Mouse (Mus musculus) limb, embryonic 10.5 days (tissue): ENCODE data around the gene Slc15a1. TPM values are rescaled to one million over a fixed set of nuclear protein-coding genes. Genes with fewer than 3 reads are reported as not detected.

Source experiments
- DNase-seq: peaks from one replicate; pipeline ENCODE4 v3.0.0-alpha.2; 2017; ENCODE audit warnings: low spot score
- H3K27ac ChIP-seq: fragments of 300-500 bp; sonication (generic); 2 replicates; pipeline ENCODE4 v1.5.1; 2016; ENCODE audit warnings: mild to moderate bottlenecking
- H3K27me3 ChIP-seq: fragments of 300-500 bp; sonication (generic); 2 replicates; pipeline ENCODE4 v1.6.1; 2016; ENCODE audit warnings: low read depth, mild to moderate bottlenecking; ENCODE audit not compliant: poor library complexity, severe bottlenecking
- H3K36me3 ChIP-seq: fragments of 300-500 bp; sonication (generic); 2 replicates; pipeline ENCODE4 v1.6.1; 2016; ENCODE audit warnings: mild to moderate bottlenecking, moderate library complexity
- H3K4me1 ChIP-seq: fragments of 300-500 bp; sonication (generic); 2 replicates; pipeline ENCODE4 v1.6.1; 2016
- H3K4me3 ChIP-seq: fragments of 300-500 bp; sonication (generic); 2 replicates; pipeline ENCODE4 v1.5.1; 2016; ENCODE audit warnings: mild to moderate bottlenecking, moderate library complexity
- H3K9me3 ChIP-seq: fragments of 300-500 bp; sonication (generic); replicated peaks from 2 replicates; pipeline ENCODE4 v1.6.1; 2016; ENCODE audit warnings: mild to moderate bottlenecking
- WGBS: fragments of 180-500 bp; shearing (Covaris S2); methylation state at CpG from one replicate; pipeline ENCODE4 v1.1.7; 2016; 5-methylcytosine and 5-hydroxymethylcytosine counted together
- polyA plus RNA-seq: library from polyadenylated mRNA; unstranded; fragments of >200 nt; fragmentation: Nextera tagmentation; extraction: Ambion mirVana; gene quantifications from 2 replicates; pipeline ENCODE4 v1.2.1, GENCODE M21; 2016

Slc15a1 gene
- polyA plus RNA-seq, 1 experiment from 2014 or later: not detected

- H3K36me3 ChIP-seq: no peaks in the 10 kb centered on the region
- WGBS: 88% methylated on average over 5 of the region's 5 CpGs
- H3K27me3 ChIP-seq: no peaks in the 10 kb centered on the region
- no peak overlapping the region for H3K4me3 ChIP-seq
- H3K27ac ChIP-seq: no peak overlapping the region
- no peak for DNase-seq
- H3K9me3 ChIP-seq: no peaks in the 10 kb centered on the region
- no peaks in the 10 kb centered on the region for H3K4me1 ChIP-seq
Observed at GRCm38 (mm10) chr14:121516881-121517280, 11.8 kb upstream of the Slc15a1 start.

- Histone ChIP-seq H3K27ac (no peak overlapping the region), H3K36me3 (no peaks in the 10 kb centered on the region), H3K9me3 (no peaks in the 10 kb centered on the region), H3K27me3 (peaks cover 37% of the 10 kb centered on the region), H3K4me3 (no peak overlapping the region), H3K4me1 (peaks cover 15% of the 10 kb centered on the region)
- no peak for DNase-seq
- WGBS: 84% methylated on average over 2 of the region's 2 CpGs
Observed at GRCm38 (mm10) chr14:121508929-121509328, 3.9 kb upstream of the Slc15a1 start.

DNA sequence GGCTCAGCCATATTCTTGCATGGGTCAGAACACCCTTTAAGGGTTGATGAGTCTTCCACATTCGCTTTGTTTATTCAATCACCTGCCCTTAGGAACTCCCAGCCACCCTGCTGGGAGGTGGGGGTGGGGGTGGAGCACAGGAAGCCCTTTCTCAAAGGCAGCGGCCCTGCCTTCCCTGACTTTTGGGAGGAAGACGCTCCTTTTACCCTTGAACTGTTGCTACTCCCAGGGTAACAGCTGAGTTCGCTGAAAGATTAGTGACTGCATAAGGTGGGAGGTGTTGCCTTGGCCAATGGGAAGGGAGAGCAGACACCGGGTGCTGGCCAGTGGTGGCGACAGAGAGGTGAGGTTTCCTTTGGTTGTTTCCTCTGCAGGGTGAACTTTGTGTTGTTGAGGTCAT is 1.3 kb upstream of the Slc15a1 start:
- DNase-seq: no peak
- Histone ChIP-seq H3K27ac (no peak overlapping the region), H3K9me3 (no peaks in the 10 kb centered on the region), H3K36me3 (no peaks in the 10 kb centered on the region), H3K4me3 (no peak overlapping the region), H3K27me3 (peaks cover 60% of the 10 kb centered on the region), H3K4me1 (peaks cover 15% of the 10 kb centered on the region)
- 10% methylated on average over 6 of the region's 6 CpGs for WGBS

DNA sequence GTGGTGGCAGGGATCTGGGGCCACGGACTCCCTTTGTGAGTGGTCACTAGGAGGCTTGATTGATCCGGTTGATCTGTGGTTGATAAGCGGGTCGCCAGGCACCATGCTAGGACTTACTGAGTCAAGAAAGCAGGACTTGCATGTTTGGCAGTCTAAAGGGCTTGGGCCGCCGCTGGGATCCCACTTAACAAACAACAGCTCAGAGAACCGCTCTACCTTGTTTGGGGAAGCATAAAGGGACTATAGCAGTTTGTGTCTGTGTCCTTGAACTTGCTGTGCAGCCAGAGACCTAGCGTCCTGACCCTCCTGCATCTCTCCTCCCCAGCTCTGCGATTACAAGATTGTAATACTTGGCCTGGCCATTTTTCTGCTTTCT is 421 bp upstream of the Slc15a1 start:
- H3K36me3 ChIP-seq: no peaks in the 10 kb centered on the region
- H3K9me3 ChIP-seq: no peaks in the 10 kb centered on the region
- H3K27me3 ChIP-seq: peaks cover 60% of the 10 kb centered on the region
- H3K4me1 ChIP-seq: peaks cover 15% of the 10 kb centered on the region
- H3K27ac ChIP-seq: no peak overlapping the region
- H3K4me3 ChIP-seq: no peak overlapping the region
- 31% methylated on average over 9 of the region's 9 CpGs for WGBS
- DNase-seq: no peak

GRCm38 (mm10) chr14:121500577-121500976 is 4.5 kb downstream of the Slc15a1 start:
- H3K27ac ChIP-seq: no peak overlapping the region
- no peaks in the 10 kb centered on the region for H3K9me3 ChIP-seq
- H3K4me3 ChIP-seq: no peak overlapping the region
- peaks cover 40% of the 10 kb centered on the region for H3K27me3 ChIP-seq
- H3K4me1 ChIP-seq: peaks cover 7% of the 10 kb centered on the region
- DNase-seq: no peak
- H3K36me3 ChIP-seq: no peaks in the 10 kb centered on the region
- 82% methylated on average over 2 of the region's 2 CpGs for WGBS

DNA sequence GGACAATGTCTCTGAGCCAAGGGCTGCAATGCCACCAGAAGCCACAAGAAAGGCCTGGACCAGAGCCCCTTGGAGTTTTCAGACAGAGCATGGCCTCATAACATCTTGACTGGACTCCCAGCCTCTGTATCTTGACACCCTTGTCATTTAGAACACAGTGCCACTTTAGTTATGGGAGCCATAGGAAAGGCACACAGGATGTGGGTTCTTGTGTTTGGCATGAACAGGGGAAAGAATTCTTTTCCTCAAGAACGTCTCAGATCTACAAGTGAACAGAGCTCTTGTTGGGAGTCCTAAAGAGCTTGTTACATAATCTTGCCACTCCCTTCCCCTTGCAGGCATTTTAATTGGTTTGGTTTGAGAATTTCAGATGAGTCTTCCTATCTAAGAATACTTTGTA is 5.3 kb downstream of the Slc15a1 start:
- Histone ChIP-seq H3K27me3 (peaks cover 32% of the 10 kb centered on the region), H3K4me3 (no peak overlapping the region), H3K4me1 (peaks cover 2% of the 10 kb centered on the region), H3K27ac (no peak overlapping the region), H3K36me3 (no peaks in the 10 kb centered on the region), H3K9me3 (no peaks in the 10 kb centered on the region)
- WGBS: 86% methylated on average over 1 of the region's 1 CpGs
- DNase-seq: no peak

- 85% methylated on average over 1 of the region's 1 CpGs for WGBS
- Histone ChIP-seq H3K4me1 (peaks cover 2% of the 10 kb centered on the region; the same call in 1 of the 2 replicates), H3K36me3 (no peaks in the 10 kb centered on the region), H3K27ac (no peak overlapping the region), H3K27me3 (peaks cover 13% of the 10 kb centered on the region), H3K4me3 (no peak overlapping the region), H3K9me3 (no peaks in the 10 kb centered on the region)
- no peak for DNase-seq
Observed at GRCm38 (mm10) chr14:121497800-121498199, 7.3 kb downstream of the Slc15a1 start.

GRCm38 (mm10) chr14:121495741-121496140 is 9.3 kb downstream of the Slc15a1 start:
- DNase-seq: no peak
- no peak overlapping the region for H3K4me3 ChIP-seq
- H3K4me1 ChIP-seq: peaks cover 9% of the 10 kb centered on the region; the same call in 1 of the 2 replicates
- H3K9me3 ChIP-seq: no peaks in the 10 kb centered on the region
- H3K27ac ChIP-seq: no peak overlapping the region
- no peaks in the 10 kb centered on the region for H3K36me3 ChIP-seq
- WGBS: 83% methylated on average over 4 of the region's 4 CpGs
- H3K27me3 ChIP-seq: no peaks in the 10 kb centered on the region

GRCm38 (mm10) chr14:121495120-121495519 is 9.9 kb downstream of the Slc15a1 start:
- 86% methylated on average over 2 of the region's 2 CpGs for WGBS
- Histone ChIP-seq H3K27me3 (no peaks in the 10 kb centered on the region), H3K27ac (no peak overlapping the region)

DNA sequence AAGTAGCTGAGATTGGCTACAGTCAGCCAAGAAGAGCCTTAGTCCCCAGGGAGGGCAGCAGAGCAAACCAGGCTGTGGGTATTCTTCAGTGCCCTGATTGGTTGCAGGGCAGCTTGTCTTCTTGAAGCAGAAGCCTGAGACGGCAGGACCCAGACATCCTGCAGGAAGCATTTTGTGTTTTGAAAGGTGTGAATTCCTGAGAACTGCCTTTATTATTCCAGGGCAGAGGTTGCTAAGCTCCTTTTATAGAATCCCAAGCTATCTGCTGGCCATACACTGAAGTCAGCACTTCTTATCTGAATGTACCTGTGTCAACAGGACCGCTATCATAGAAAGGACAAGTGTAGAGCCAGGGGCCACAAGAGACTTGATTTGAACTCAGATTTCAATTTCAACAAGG is 10.8 kb downstream of the Slc15a1 start:
- Histone ChIP-seq H3K27me3 (no peaks in the 10 kb centered on the region), H3K36me3 (no peaks in the 10 kb centered on the region), H3K4me1 (peaks cover 9% of the 10 kb centered on the region; the same call in 1 of the 2 replicates), H3K27ac (no peak overlapping the region), H3K9me3 (no peaks in the 10 kb centered on the region), H3K4me3 (no peak overlapping the region)
- no peak for DNase-seq
- WGBS: 57% methylated on average over 2 of the region's 2 CpGs

More at GRCm38 (mm10) chr14:121495120-121495519, 9.9 kb downstream of the Slc15a1 start:
- H3K36me3 ChIP-seq: no peaks in the 10 kb centered on the region
- H3K4me1 ChIP-seq: peaks cover 9% of the 10 kb centered on the region; the same call in 1 of the 2 replicates
- no peak for DNase-seq
- H3K9me3 ChIP-seq: no peaks in the 10 kb centered on the region
- H3K4me3 ChIP-seq: no peak overlapping the region

DNA sequence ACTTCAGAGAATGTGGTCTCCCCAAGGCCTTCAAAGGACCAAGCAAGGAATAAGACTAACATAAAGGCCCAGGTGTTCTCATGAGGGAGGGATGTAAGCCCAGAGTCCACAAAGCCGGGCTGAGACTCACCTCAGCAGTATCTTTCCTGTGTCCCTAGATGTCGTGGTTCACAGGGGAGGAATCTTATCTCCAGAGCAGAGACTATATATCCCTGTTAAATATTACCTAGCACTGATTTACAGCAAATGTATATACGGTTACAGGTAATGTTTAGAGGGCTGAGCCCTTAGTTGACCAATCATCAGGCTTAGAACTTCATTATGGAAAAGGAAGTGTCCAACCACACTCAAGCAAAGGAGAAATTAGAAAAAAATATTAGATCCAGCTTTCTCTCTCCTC is 11.3 kb downstream of the Slc15a1 start:
- no peak for DNase-seq
- H3K27me3 ChIP-seq: no peaks in the 10 kb centered on the region
- H3K27ac ChIP-seq: no peak overlapping the region
- H3K36me3 ChIP-seq: no peaks in the 10 kb centered on the region
- H3K9me3 ChIP-seq: no peaks in the 10 kb centered on the region
- no peak overlapping the region for H3K4me3 ChIP-seq
- peaks cover 9% of the 10 kb centered on the region; the same call in 1 of the 2 replicates for H3K4me1 ChIP-seq
- 73% methylated on average over 3 of the region's 3 CpGs for WGBS

- Histone ChIP-seq H3K4me3 (no peak overlapping the region), H3K27me3 (no peaks in the 10 kb centered on the region), H3K36me3 (no peaks in the 10 kb centered on the region), H3K27ac (no peak overlapping the region), H3K4me1 (peaks cover 9% of the 10 kb centered on the region; the same call in 1 of the 2 replicates), H3K9me3 (no peaks in the 10 kb centered on the region)
- no peak for DNase-seq
- WGBS: 81% methylated on average over 8 of the region's 8 CpGs
Observed at GRCm38 (mm10) chr14:121492328-121492727, 12.7 kb downstream of the Slc15a1 start.

- no peaks in the 10 kb centered on the region for H3K27me3 ChIP-seq
- H3K9me3 ChIP-seq: no peaks in the 10 kb centered on the region
- H3K36me3 ChIP-seq: no peaks in the 10 kb centered on the region
- no peak overlapping the region for H3K27ac ChIP-seq
- H3K4me1 ChIP-seq: no peaks in the 10 kb centered on the region
- DNase-seq: no peak
- no peak overlapping the region for H3K4me3 ChIP-seq
- 81% methylated on average over 1 of the region's 1 CpGs for WGBS
Observed at GRCm38 (mm10) chr14:121485722-121486121, 19.3 kb downstream of the Slc15a1 start.

- Histone ChIP-seq H3K4me3 (no peak overlapping the region), H3K36me3 (no peaks in the 10 kb centered on the region), H3K27ac (no peak overlapping the region), H3K4me1 (no peaks in the 10 kb centered on the region), H3K9me3 (no peaks in the 10 kb centered on the region), H3K27me3 (no peaks in the 10 kb centered on the region)
- no peak for DNase-seq
- 94% methylated on average over 3 of the region's 3 CpGs for WGBS
Observed at GRCm38 (mm10) chr14:121484436-121484835, 20.6 kb downstream of the Slc15a1 start.
